Mouse (Mus musculus): ENCODE measurements around the gene Rhox2c.
"Not testable (repeated sequence)": the region's sequence is repeated elsewhere in the genome, so short reads cannot be mapped to it uniquely, and the experiment has no call there.

Gene Rhox2c

DNA sequence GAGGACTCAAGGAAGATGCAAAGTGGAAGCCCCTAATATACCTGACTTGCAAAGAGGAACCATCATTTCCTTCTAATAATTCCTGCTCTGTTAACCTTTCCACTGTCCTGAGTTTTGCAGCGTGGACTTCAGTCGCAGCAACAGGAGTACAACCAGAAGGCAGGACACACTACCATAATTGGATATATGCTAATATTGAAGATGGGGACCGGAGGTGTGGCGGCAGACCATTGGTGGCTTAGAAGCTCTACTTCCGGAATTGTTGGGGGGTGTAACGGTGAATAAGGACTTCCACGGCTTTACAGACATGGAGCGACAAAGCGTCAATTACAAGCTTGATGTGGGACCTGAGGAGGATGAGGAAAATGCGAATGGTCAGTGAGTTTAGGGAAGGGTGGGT, at the start of gene Rhox2c:
Rhox2c (plus strand) TSS at position 301 of the 400 bp plus-strand sequence.
- DNase-seq (ENCODE audit: low spot score) = not testable (repeated sequence)

DNA sequence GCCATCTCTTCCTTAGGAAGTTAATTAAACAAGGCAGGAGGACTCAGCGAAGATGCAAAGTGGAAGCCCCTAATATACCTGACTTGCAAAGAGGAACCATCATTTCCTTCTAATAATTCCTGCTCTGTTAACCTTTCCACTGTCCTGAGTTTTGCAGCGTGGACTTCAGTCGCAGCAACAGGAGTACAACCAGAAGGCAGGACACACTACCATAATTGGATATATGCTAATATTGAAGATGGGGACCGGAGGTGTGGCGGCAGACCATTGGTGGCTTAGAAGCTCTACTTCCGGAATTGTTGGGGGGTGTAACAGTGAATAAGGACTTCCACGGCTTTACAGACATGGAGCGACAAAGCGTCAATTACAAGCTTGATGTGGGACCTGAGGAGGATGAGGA, 41.7 kb upstream of the Rhox2c start, which contains the start of gene Rhox2b:
Rhox2b (plus strand) TSS at position 301 of the 400 bp plus-strand sequence.
- DNase-seq (ENCODE audit: low spot score) = not testable (repeated sequence)

DNA sequence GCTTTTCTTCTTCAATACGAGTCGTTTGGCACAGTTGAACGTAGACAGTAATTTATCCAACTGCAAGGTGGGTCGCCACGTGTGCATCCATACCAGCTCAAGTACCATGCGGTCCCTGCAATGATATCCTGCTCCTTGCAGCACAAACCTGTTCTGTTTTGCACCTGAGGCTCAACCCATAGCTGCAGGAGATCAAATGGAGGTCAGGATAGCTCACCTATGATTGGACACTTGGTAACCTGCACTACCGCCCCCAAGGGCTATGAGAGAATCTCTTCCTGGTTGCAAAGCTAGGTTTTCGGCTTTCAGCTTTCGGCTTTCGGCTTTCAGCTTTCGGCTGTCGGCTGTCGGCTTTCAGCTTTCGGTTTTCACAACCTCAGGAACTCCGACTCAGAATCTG, 21.3 kb upstream of the Rhox2c start, which contains the start of gene Rhox4b:
Rhox4b (plus strand) TSS at position 301 of the 400 bp plus-strand sequence.
- not testable (repeated sequence) for DNase-seq (ENCODE audit: low spot score)

DNA sequence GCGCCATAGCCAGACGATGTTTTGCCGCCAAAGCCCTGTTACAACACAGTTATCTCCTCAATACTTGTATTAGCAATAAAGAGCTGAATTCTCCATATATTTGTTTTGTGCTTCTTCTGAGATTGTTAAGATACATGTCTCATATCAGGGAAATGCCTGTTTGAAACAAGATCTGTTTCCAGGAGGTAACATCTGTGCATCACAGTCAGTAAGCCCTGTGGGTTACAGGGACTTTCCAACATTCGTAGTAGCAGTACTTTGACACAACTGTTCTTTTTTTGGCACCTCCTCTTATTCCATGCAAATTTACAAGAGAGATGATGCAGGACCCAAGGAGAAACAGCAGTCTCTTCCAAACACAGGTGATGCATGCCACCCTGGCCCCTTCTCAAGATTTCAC, 4.8 kb downstream of the Rhox2c start, which contains the start of gene Rhox3c:
Rhox3c (plus strand) TSS at position 301 of the 400 bp plus-strand sequence.
- not testable (repeated sequence) for DNase-seq (ENCODE audit: low spot score)

DNA sequence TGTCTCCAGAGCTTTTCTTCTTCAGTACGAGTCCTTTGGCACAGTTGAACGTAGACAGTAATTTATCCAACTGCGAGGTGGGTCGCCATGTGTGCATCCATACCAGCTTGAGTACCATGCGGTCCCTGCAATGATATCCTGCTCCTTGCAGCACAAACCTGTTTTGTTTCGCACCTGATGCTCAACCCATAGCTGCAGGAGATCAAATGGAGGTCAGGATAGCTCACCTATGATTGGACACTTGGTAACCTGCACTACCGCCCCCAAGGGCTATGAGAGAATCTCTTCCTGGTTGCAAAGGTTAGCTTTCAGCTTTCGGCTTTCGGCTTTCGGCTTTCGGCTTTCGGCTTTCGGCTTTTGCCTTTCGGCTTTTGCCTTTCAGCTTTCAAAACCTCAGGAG, 26.6 kb downstream of the Rhox2c start, which contains the start of gene Rhox4c:
Rhox4c (plus strand) TSS at position 301 of the 400 bp plus-strand sequence.
- DNase-seq (ENCODE audit: low spot score) = not testable (repeated sequence)

DNA sequence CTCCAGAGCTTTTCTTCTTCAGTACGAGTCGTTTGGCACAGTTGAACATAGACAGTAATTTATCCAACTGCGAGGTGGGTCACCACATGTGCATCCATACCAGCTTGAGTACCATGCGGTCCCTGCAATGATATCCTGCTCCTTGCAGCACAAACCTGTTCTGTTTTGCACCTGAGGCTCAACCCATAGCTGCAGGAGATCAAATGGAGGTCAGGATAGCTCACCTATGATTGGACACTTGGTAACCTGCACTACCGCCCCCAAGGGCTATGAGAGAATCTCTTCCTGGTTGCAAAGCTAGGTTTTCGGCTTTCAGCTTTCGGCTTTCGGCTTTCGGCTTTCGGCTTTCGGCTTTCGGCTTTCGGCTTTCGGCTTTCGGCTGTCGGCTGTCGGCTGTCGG, 60.6 kb downstream of the Rhox2c start, which contains the start of gene Rhox4d:
Rhox4d (plus strand) TSS at position 301 of the 400 bp plus-strand sequence.
- DNase-seq (ENCODE audit: low spot score) = not testable (repeated sequence)

All from retina, embryonic 14.5 days (tissue).